Mouse (Mus musculus): ENCODE data around the gene Prkab1. TPM values are rescaled to one million over a fixed set of nuclear protein-coding genes. Genes with fewer than 3 reads are reported as not detected.

Prkab1 gene
- total and polyA plus RNA-seq, 3 experiments = 109 to 175 TPM; not detected in 1

- H3K9me3 ChIP-seq (replicated peaks; ENCODE audit: insufficient read depth, low read length) = no peaks in the 10 kb centered on the region
- H3K9ac ChIP-seq (ENCODE audit: control insufficient read depth, low read depth, low read length, poor library complexity, severe bottlenecking) = peak overlapping the region; percentile 94
- peak overlapping the region; percentile 72 to 98 for H3K4me3 ChIP-seq (ENCODE audit: control insufficient read depth in 1 of 2, insufficient read depth in 1 of 2, low read depth in 2 of 2, low read length in 2 of 2)
- peaks cover 33% of the 10 kb centered on the region for H3K79me2 ChIP-seq (ENCODE audit: control insufficient read depth, insufficient read depth, low read length, poor library complexity)
- H3K36me3 ChIP-seq (ENCODE audit: control insufficient read depth in 1 of 2, insufficient read depth in 2 of 2, low read length in 2 of 2) = peaks cover 19 to 51% of the 10 kb centered on the region in 2 experiments
- DNase-seq (ENCODE audit: low read depth, low spot score) = peak; percentile 60
- H3K27me3 ChIP-seq (ENCODE audit: control insufficient read depth in 1 of 2, insufficient read depth in 2 of 2, low read length in 2 of 2) = no peaks in the 10 kb centered on the region
- TF ChIP-seq RCOR1 (IDR thresholded peaks at IDR 0.05; ENCODE audit: low read depth, low read length) (no peak), NRF1 (IDR thresholded peaks at IDR 0.05; ENCODE audit: insufficient read depth, low read depth, low read length, poor library complexity, severe bottlenecking) (no peak), MEF2A (IDR thresholded peaks at IDR 0.05; ENCODE audit: extremely low read depth, insufficient replicate concordance, low read depth, low read length, poor library complexity, severe bottlenecking) (no peak)
- peak overlapping the region; percentile 96 for H3K27ac ChIP-seq (ENCODE audit: control insufficient read depth, low read depth, low read length)
- peaks cover 21 to 48% of the 10 kb centered on the region in 2 experiments for H3K4me1 ChIP-seq (ENCODE audit: control insufficient read depth in 1 of 2, insufficient read depth in 2 of 2, low read length in 2 of 2)
These were observed 1.1 kb downstream of the Prkab1 start for GRCm38 (mm10) chr5:116023251-116023661.

- Histone ChIP-seq H3K4me1 (ENCODE audit: control insufficient read depth in 1 of 2, insufficient read depth in 2 of 2, low read length in 2 of 2) (peaks cover 20 to 43% of the 10 kb centered on the region in 2 experiments), H3K4me3 (ENCODE audit: control insufficient read depth in 1 of 2, insufficient read depth in 1 of 2, low read depth in 2 of 2, low read length in 2 of 2) (peak overlapping the region; percentile 72 to 98), H3K27ac (ENCODE audit: control insufficient read depth, low read depth, low read length) (peak overlapping the region; percentile 96), H3K9me3 (replicated peaks; ENCODE audit: insufficient read depth, low read length) (no peaks in the 10 kb centered on the region), H3K36me3 (ENCODE audit: control insufficient read depth in 1 of 2, insufficient read depth in 2 of 2, low read length in 2 of 2) (peaks cover 22 to 45% of the 10 kb centered on the region in 2 experiments), H3K9ac (ENCODE audit: control insufficient read depth, low read depth, low read length, poor library complexity, severe bottlenecking) (peak overlapping the region; percentile 94), H3K27me3 (ENCODE audit: control insufficient read depth in 1 of 2, insufficient read depth in 2 of 2, low read length in 2 of 2) (no peaks in the 10 kb centered on the region), H3K79me2 (ENCODE audit: control insufficient read depth, insufficient read depth, low read length, poor library complexity) (peaks cover 33% of the 10 kb centered on the region)
- DNase-seq (ENCODE audit: low read depth, low spot score) = peak; percentile 74
- TF ChIP-seq CHD2 (IDR thresholded peaks at IDR 0.05; ENCODE audit: low read length) (no peak), MAZ (IDR thresholded peaks at IDR 0.05; ENCODE audit: low read depth, low read length) (0 out of 2 replicates have a peak, but pooled peaks have one; percentile 15), TBP (IDR thresholded peaks at IDR 0.05; ENCODE audit: low read depth, low read length) (0 out of 2 replicates have a peak, but pooled peaks have one; percentile 8), RCOR1 (IDR thresholded peaks at IDR 0.05; ENCODE audit: low read depth, low read length) (no peak), GATA1 (IDR thresholded peaks at IDR 0.05; ENCODE audit: low read depth, low read length) (no peak), NELFE (IDR thresholded peaks at IDR 0.05; ENCODE audit: low read depth, low read length) (no peak), ZMIZ1 (IDR thresholded peaks at IDR 0.05; ENCODE audit: low read depth, low read length) (no peak), HCFC1 (IDR thresholded peaks at IDR 0.05; ENCODE audit: low read depth, low read length) (no peak), ZC3H11A (IDR thresholded peaks at IDR 0.05; ENCODE audit: low read depth, low read length) (no peak), CHD1 (IDR thresholded peaks at IDR 0.05; ENCODE audit: low read depth, low read length) (no peak), KAT2A (conservative IDR thresholded peaks at IDR 0.05; ENCODE audit: low read depth, low read length) (no peak), ETS1 (IDR thresholded peaks at IDR 0.05; ENCODE audit: low read depth, low read length) (peak; percentile 28; the same call in 1 of the 2 replicates), USF1 (IDR thresholded peaks at IDR 0.05; ENCODE audit: low read depth, low read length) (no peak)
These were observed 1.6 kb downstream of the Prkab1 start for GRCm38 (mm10) chr5:116022658-116023200.
